15 mouse cellular contexts compared by ENCODE assay signal in the genomic region with DNA sequence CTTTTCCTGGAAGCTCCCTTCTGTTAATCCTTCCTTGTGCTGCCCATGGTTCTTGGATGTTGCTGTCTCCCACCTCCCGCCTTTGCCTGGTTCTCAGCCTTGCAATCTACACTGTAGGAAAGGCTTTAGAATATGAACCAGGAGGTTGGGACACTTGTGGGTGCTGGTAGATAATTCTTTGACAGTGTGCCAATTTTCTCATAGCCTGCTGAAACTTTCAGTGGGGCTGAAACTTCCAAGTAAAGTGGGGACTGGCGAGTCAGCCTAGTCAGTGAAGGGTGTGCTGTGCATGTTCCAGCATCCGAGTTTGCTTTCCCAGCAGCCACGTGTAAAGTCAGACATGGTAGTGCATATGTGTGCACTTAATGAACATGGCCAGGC.
"Had no signal": no experiment of that assay in that cellular context is flagged by ENCODE, and none has a peak within 500 bp of the region (broad histone marks: within the 10 kb centered on the region; RNA-seq: fewer than 3 reads in every experiment).

No protein-coding gene starts in this region.

- H3K27ac ChIP-seq: left cerebral cortex, adult 2 months; limb, embryonic 15.5 days; liver, embryonic 15.5 days; lung, embryonic 15.5 days; macrophage; neural tube, embryonic 15.5 days; stomach, postnatal 0 days had no signal

- H3K27me3 ChIP-seq: limb, embryonic 15.5 days; liver, embryonic 15.5 days; lung, embryonic 15.5 days; megakaryocyte, embryonic 14.5 days; neural tube, embryonic 15.5 days had no signal

- DNase-seq: lung, postnatal 14 days; midbrain, embryonic 14.5 days; right cerebral cortex, adult 18-20 months; right cerebral cortex, postnatal 25 days; thymus, adult 18-20 months; thymus, postnatal 14 days had no signal

- H3K4me3 ChIP-seq: left cerebral cortex, adult 2 months; limb, embryonic 15.5 days; liver, embryonic 15.5 days; lung, embryonic 15.5 days; megakaryocyte, embryonic 14.5 days; myocyte; neural tube, embryonic 15.5 days had no signal

- H3K4me2 ChIP-seq: limb, embryonic 15.5 days; liver, embryonic 15.5 days; lung, embryonic 15.5 days; neural tube, embryonic 15.5 days had no signal

- H3K9me3 ChIP-seq: limb, embryonic 15.5 days; liver, embryonic 15.5 days; lung, embryonic 15.5 days; megakaryocyte, embryonic 14.5 days; neural tube, embryonic 15.5 days had no signal

- H3K9ac ChIP-seq: limb, embryonic 15.5 days; liver, embryonic 15.5 days; lung, embryonic 15.5 days; neural tube, embryonic 15.5 days had no signal
